Mouse (Mus musculus): ENCODE results near the gene Olfr539. TPM values are rescaled to one million over a fixed set of nuclear protein-coding genes. Genes with fewer than 3 reads are reported as not detected.

Gene Olfr539
- polyA plus RNA-seq, 1 experiment from 2014 or later, result not detected

- 58% methylated on average over 7 of the region's 7 CpGs for WGBS (ENCODE audit: insufficient replicate concordance)
- H3K36me3 ChIP-seq (replicated peaks), result no peaks in the 10 kb centered on the region
- no peak for ATAC-seq (ENCODE audit: insufficient read depth)
- H3K27me3 ChIP-seq, result no peaks in the 10 kb centered on the region
- no peak overlapping the region for H3K27ac ChIP-seq (replicated peaks)
- H3K9ac ChIP-seq, result no peak overlapping the region
- H3K9me3 ChIP-seq (replicated peaks), result no peaks in the 10 kb centered on the region
- 0 out of 2 replicates have a peak, but pooled peaks cover 3% of the 10 kb centered on the region for H3K4me1 ChIP-seq (replicated peaks)
- H3K4me3 ChIP-seq (replicated peaks), result no peak overlapping the region
- H3K4me2 ChIP-seq, result no peak overlapping the region
These were observed 57.7 kb downstream of the Olfr539 start for GRCm38 (mm10) chr7:140717155-140718055.

GRCm38 (mm10) chr7:140721095-140721494 is 61.4 kb downstream of the Olfr539 start:
- Histone ChIP-seq H3K4me1 (replicated peaks) (0 out of 2 replicates have a peak, but pooled peaks cover 3% of the 10 kb centered on the region), H3K9ac (no peak overlapping the region), H3K9me3 (replicated peaks) (no peaks in the 10 kb centered on the region), H3K36me3 (replicated peaks) (no peaks in the 10 kb centered on the region), H3K27ac (replicated peaks) (no peak overlapping the region), H3K4me2 (no peak overlapping the region), H3K27me3 (no peaks in the 10 kb centered on the region), H3K4me3 (replicated peaks) (no peak overlapping the region)
- 45% methylated on average over 6 of the region's 6 CpGs for WGBS (ENCODE audit: insufficient replicate concordance)
- no peak for ATAC-seq (ENCODE audit: insufficient read depth)

GRCm38 (mm10) chr7:140725558-140725957 is 65.8 kb downstream of the Olfr539 start:
- no peak overlapping the region for H3K9ac ChIP-seq
- H3K4me3 ChIP-seq (replicated peaks), result no peak overlapping the region
- no peaks in the 10 kb centered on the region for H3K27me3 ChIP-seq
- H3K4me1 ChIP-seq (replicated peaks), result 0 out of 2 replicates have a peak, but pooled peaks cover 3% of the 10 kb centered on the region
- no peak overlapping the region for H3K4me2 ChIP-seq
- H3K36me3 ChIP-seq (replicated peaks), result no peaks in the 10 kb centered on the region
- H3K27ac ChIP-seq (replicated peaks), result no peak overlapping the region
- no peak for ATAC-seq (ENCODE audit: insufficient read depth)
- H3K9me3 ChIP-seq (replicated peaks), result no peaks in the 10 kb centered on the region

Other genes with a start within 250 kb of the Olfr539 start
- not detected in 2 replicates for gene Olfr532, start 238.3 kb upstream of the Olfr539 start, polyA plus RNA-seq (2015; fragmentation: Nextera tagmentation; extraction: Ambion mirVana)
- not detected in 2 replicates for gene Olfr533, start 196.6 kb upstream of the Olfr539 start, polyA plus RNA-seq (2015; fragmentation: Nextera tagmentation; extraction: Ambion mirVana)
- gene Olfr535, start 175.7 kb upstream of the Olfr539 start, polyA plus RNA-seq (2015; fragmentation: Nextera tagmentation; extraction: Ambion mirVana), result not detected in 2 replicates
- gene Olfr536, start 152.5 kb upstream of the Olfr539 start, polyA plus RNA-seq (2015; fragmentation: Nextera tagmentation; extraction: Ambion mirVana), result not detected in 2 replicates
- not detected in 2 replicates for gene Olfr538, start 92.0 kb upstream of the Olfr539 start, polyA plus RNA-seq (2015; fragmentation: Nextera tagmentation; extraction: Ambion mirVana)
- not detected in 2 replicates for gene Olfr46, start 58.7 kb upstream of the Olfr539 start, polyA plus RNA-seq (2015; fragmentation: Nextera tagmentation; extraction: Ambion mirVana)
- not detected in 2 replicates for gene Olfr61, start 31.0 kb upstream of the Olfr539 start, polyA plus RNA-seq (2015; fragmentation: Nextera tagmentation; extraction: Ambion mirVana)
- gene Olfr53, start 13.5 kb upstream of the Olfr539 start, polyA plus RNA-seq (2015; fragmentation: Nextera tagmentation; extraction: Ambion mirVana), result not detected in 2 replicates
- gene Olfr45, start 22.0 kb downstream of the Olfr539 start, polyA plus RNA-seq (2015; fragmentation: Nextera tagmentation; extraction: Ambion mirVana), result not detected in 2 replicates
- gene Olfr541, start 37.3 kb downstream of the Olfr539 start, polyA plus RNA-seq (2015; fragmentation: Nextera tagmentation; extraction: Ambion mirVana), result not detected in 2 replicates
- 0.46 and 0.75 TPM in 2 replicates for gene Cyp2e1, start 103.8 kb downstream of the Olfr539 start, polyA plus RNA-seq (2015; fragmentation: Nextera tagmentation; extraction: Ambion mirVana)
- gene Syce1, start 127.9 kb downstream of the Olfr539 start, polyA plus RNA-seq (2015; fragmentation: Nextera tagmentation; extraction: Ambion mirVana), result 0.06 and 0.13 TPM in 2 replicates
- 0.18 and 0.20 TPM in 2 replicates for gene Zfp941, start 162.2 kb downstream of the Olfr539 start, polyA plus RNA-seq (2015; fragmentation: Nextera tagmentation; extraction: Ambion mirVana)
- 24.7 and 26.8 TPM in 2 replicates for gene Urah, start 175.1 kb downstream of the Olfr539 start, polyA plus RNA-seq (2015; fragmentation: Nextera tagmentation; extraction: Ambion mirVana)
- not detected in 2 replicates for gene Scgb1c1, start 185.6 kb downstream of the Olfr539 start, polyA plus RNA-seq (2015; fragmentation: Nextera tagmentation; extraction: Ambion mirVana)
- not detected in 2 replicates for gene Odf3, start 187.9 kb downstream of the Olfr539 start, polyA plus RNA-seq (2015; fragmentation: Nextera tagmentation; extraction: Ambion mirVana)
- gene Gm45785, start 196.4 kb downstream of the Olfr539 start, polyA plus RNA-seq (2015; fragmentation: Nextera tagmentation; extraction: Ambion mirVana), result not detected in 2 replicates
- 20.9 and 23.3 TPM in 2 replicates for gene Ric8a, start 197.0 kb downstream of the Olfr539 start, polyA plus RNA-seq (2015; fragmentation: Nextera tagmentation; extraction: Ambion mirVana)
- 18.7 and 20.3 TPM in 2 replicates for gene Bet1l, start 197.6 kb downstream of the Olfr539 start, polyA plus RNA-seq (2015; fragmentation: Nextera tagmentation; extraction: Ambion mirVana)
- gene Psmd13, start 222.0 kb downstream of the Olfr539 start, polyA plus RNA-seq (2015; fragmentation: Nextera tagmentation; extraction: Ambion mirVana), result 133 TPM in 2 replicates
- gene Sirt3, start 222.4 kb downstream of the Olfr539 start, polyA plus RNA-seq (2015; fragmentation: Nextera tagmentation; extraction: Ambion mirVana), result 20.0 and 21.5 TPM in 2 replicates
- 2.5 and 3.6 TPM in 2 replicates for gene Cox8b, start 240.5 kb downstream of the Olfr539 start, polyA plus RNA-seq (2015; fragmentation: Nextera tagmentation; extraction: Ambion mirVana)

Measured in liver, embryonic 15.5 days (tissue).